Mouse (Mus musculus) C3H10T1/2 (cell line): ENCODE results near the gene Rsph4a. TPM values are rescaled to one million over a fixed set of nuclear protein-coding genes. Genes with fewer than 3 reads are reported as not detected.

Experiments used
- polyA plus RNA-seq, 2 experiments: library from polyadenylated mRNA; unstranded; fragments of >200 nt; fragmentation: generic; extraction: Trizol; gene quantifications; one replicate each; pipeline ENCODE4 v1.2.1; 2012; ENCODE audit warnings: missing spikeins in 2 of 2

Rsph4a gene
- polyA plus RNA-seq: under 1 TPM in 1 of 2 experiments, not detected in 1; 0.01 TPM

DNA sequence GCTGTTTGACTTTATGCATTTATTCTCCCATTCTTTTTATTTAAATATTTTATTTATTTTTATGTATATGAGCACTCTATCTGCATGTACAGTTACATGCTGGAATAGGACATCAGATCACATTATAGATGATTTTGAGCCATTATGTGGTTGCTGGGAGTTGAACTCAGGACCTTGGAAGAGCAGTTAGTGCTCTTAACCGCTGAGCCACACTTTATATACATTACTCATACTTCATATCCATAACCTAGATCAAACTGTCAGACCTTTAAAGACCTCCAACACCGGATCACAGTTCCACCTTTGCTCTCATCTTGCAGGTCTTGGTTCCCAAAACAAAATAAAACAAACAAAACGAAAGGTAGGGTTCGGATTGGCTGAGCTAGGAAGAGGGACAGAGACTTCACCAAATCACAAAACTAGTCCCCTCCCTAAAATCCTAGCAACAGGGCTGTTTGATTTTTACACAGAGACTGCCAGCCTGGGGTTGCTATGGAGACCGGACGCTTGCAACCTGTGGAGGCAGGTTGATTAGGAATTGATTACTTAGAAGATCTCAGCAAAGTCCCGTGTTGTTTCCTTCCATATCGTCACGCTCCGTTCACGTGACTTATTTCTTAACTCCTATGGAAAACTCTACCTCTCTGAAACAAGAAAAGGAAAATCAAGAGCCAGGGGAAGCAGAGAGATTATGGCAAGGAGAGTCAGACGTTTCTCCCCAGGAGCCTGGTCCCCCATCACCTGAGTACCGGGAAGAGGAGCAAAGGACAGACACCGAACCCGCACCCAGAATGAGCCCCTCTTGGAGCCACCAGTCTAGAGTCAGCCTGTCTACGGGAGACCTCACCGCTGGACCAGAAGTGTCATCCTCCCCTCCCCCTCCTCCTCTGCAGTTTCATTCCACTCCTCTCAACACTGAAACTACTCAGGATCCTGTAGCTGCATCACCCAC, at the start of gene Rsph4a:
Rsph4a (plus strand) TSS at position 582 of the 952 bp plus-strand sequence.

DNA sequence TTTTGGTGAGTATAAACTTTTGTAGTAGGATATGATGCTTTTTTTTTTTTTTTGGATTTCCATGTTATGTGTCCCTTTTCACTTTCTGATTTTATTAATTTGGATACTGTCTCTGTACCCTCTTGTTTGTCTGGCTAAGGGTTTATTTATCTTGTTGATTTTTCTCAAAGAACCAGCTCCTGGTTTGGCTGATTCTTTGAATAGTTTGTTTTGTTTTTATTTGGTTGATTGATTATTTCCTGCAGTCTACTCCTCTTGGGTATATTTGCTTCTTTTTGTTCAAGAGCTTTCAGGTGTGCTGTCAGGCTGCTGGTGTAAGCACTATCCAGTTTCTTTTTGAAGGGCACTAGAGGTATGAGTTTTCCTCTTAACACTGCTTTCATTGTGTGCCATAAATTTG, 47.5 kb upstream of the Rsph4a start, which contains the start of gene Sult3a1:
Sult3a1 (plus strand) TSS at position 301 of the 400 bp plus-strand sequence.

DNA sequence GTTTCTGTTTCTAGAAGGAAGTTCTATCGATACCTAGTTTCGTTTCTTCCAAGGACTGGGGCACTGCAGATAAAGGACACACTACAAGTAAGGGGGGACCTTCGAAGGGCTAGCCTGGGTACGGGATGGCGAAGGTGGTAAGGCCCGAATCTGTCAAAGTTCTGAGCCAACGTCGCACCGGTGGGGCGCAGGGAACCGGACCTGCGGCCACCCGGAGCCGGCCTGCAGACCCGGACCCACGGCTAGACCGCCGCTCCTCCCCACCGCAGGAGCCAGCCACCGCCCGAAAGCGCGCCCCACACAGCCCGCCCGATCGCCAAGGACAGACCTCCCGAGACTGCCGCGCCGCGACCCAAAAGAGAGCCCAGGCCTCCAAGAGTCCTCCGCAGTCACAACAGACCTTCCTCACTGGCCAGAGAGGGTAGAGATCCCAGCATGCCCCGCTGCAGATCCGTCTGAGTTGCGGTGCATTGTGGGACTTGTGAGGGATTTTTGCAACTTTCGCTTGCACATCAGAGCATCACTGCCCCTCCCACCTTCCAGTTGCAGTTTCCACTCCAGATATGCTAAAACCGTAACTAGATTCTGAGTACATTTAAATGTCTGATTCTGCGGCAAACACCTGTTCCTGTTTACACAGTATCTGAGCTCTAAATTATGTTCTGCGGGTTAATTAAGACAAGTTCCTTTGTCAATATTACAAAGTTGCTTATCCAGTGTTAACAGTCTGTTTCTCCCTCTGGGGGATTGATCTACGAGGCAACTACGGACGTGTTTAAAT, 46.1 kb downstream of the Rsph4a start, which contains the start of gene Zup1:
Zup1 (minus strand) TSS at position 467 of the 781 bp plus-strand sequence.

Other genes with a start within 250 kb of the Rsph4a start
- gene Sult3a2, start 118.4 kb upstream of the Rsph4a start, polyA plus RNA-seq: not detected
- gene Sult3a1, start 47.4 kb upstream of the Rsph4a start, polyA plus RNA-seq: not detected
- 1 to 10 TPM in 1 of 2 experiments, under 1 TPM in 1; 0.13 to 2.7 TPM for gene Zup1, start 46.2 kb downstream of the Rsph4a start, polyA plus RNA-seq
- gene Rwdd1, start 114.5 kb downstream of the Rsph4a start, polyA plus RNA-seq: 100 to 1,000 TPM; 114 to 120 TPM
- under 1 TPM in 1 of 2 experiments, not detected in 1; 0.20 TPM for gene Trappc3l, start 132.5 kb downstream of the Rsph4a start, polyA plus RNA-seq
- under 1 TPM in 1 of 2 experiments, not detected in 1; 0.05 TPM for gene Calhm4, start 139.2 kb downstream of the Rsph4a start, polyA plus RNA-seq
- 1 to 10 TPM in 1 of 2 experiments, under 1 TPM in 1; 0.04 to 1.1 TPM for gene Calhm5, start 191.4 kb downstream of the Rsph4a start, polyA plus RNA-seq
- gene Calhm6, start 222.9 kb downstream of the Rsph4a start, polyA plus RNA-seq: under 1 TPM; 0.04 to 0.31 TPM